11 mouse cellular contexts compared by ENCODE assay signal in the genomic region with DNA sequence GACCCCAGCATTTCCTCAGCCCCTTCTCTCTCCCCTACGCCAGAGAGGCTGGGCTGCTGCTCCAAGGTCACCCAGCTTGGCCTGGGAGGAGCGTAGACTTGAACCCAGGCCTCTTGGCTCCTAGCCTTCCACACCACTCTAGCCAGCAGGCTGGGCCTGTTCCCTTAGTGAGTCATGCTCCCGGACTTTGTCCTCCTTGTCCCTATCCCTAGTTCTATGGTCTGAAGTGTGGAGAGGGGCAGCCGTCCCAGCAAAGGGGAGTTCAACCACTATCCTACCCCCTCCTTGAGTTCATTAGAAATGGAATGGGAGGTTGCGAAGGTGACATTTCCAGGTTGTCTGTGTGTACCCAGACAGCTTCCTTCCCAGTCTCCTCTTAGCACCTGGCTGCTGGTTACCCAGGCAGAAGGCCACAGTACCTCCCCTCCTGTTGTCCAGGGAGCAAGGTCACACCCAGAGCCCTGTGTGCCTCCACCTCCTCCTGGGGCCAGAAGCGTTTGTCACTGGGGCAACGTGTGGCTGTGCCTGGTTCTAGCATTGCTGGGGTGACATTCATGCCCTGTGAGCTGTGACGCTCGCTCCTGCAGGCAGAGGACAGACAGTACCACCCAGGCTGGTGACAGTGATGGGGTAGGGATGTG. TPM values are rescaled to one million over a fixed set of nuclear protein-coding genes. Genes with fewer than 3 reads are reported as not detected.
DNase-seq lines count a peak whose midpoint lies in the region; ATAC-seq lines count a peak whose summit lies in the region.
"Had no signal": no experiment of that assay in that cellular context is flagged by ENCODE, and none has a peak within 500 bp of the region (broad histone marks: within the 10 kb centered on the region; RNA-seq: fewer than 3 reads in every experiment).

No protein-coding gene starts in this region.

- ATAC-seq in kidney, embryonic 16.5 days (ENCODE audit: low FRiP score, low TSS enrichment), result no peak
- ATAC-seq in embryonic facial prominence, embryonic 14.5 days (ENCODE audit: low read depth), result no peak
- no peak for ATAC-seq in hindbrain, embryonic 16.5 days
- ATAC-seq in limb, embryonic 15.5 days (ENCODE audit: insufficient number of reproducible peaks, low FRiP score, low TSS enrichment, low read depth), result no peak

- no peak overlapping the region for H3K4me3 ChIP-seq in kidney, embryonic 16.5 days (ENCODE audit: low read length)
- no peak overlapping the region for H3K4me3 ChIP-seq in embryonic facial prominence, embryonic 14.5 days (ENCODE audit: low read depth, low read length)
- no peak overlapping the region for H3K4me3 ChIP-seq in hindbrain, embryonic 16.5 days (ENCODE audit: low read length)
- H3K4me3 ChIP-seq in limb, embryonic 15.5 days, result no peak overlapping the region
- H3K4me3 ChIP-seq: erythroblast, embryonic 14.5 days; neural tube, embryonic 13.5 days had no signal

- no peak overlapping the region; the same call in 1 of the 2 replicates for H3K27ac ChIP-seq in kidney, embryonic 16.5 days (ENCODE audit: low read length)
- 0 out of 2 replicates have a peak overlapping the region, but pooled peaks have one; percentile 10 for H3K27ac ChIP-seq in embryonic facial prominence, embryonic 14.5 days (replicated peaks; ENCODE audit: low read depth, low read length)
- peak overlapping the region; percentile 17; the same call in 1 of the 2 replicates for H3K27ac ChIP-seq in hindbrain, embryonic 16.5 days (ENCODE audit: low read depth, low read length)
- H3K27ac ChIP-seq in limb, embryonic 15.5 days, result peak overlapping the region; percentile 22; the same call in 1 of the 2 replicates

- no peaks in the 10 kb centered on the region for H3K27me3 ChIP-seq in kidney, embryonic 16.5 days (ENCODE audit: insufficient read depth, low read length)
- no peaks in the 10 kb centered on the region for H3K27me3 ChIP-seq in embryonic facial prominence, embryonic 14.5 days (replicated peaks; ENCODE audit: control insufficient read depth, insufficient read depth, low read length)
- H3K27me3 ChIP-seq in hindbrain, embryonic 16.5 days (replicated peaks; ENCODE audit: control insufficient read depth, insufficient read depth, low read length), result no peaks in the 10 kb centered on the region
- H3K27me3 ChIP-seq in limb, embryonic 15.5 days, result no peaks in the 10 kb centered on the region
- H3K27me3 ChIP-seq: neural tube, embryonic 13.5 days had no signal

- peaks cover 81% of the 10 kb centered on the region for H3K4me1 ChIP-seq in kidney, embryonic 16.5 days (ENCODE audit: insufficient read depth, low read length)
- peaks cover 92% of the 10 kb centered on the region for H3K4me1 ChIP-seq in embryonic facial prominence, embryonic 14.5 days (ENCODE audit: control insufficient read depth, insufficient read depth, low read length)
- H3K4me1 ChIP-seq in hindbrain, embryonic 16.5 days (ENCODE audit: control insufficient read depth, insufficient read depth, low read depth, low read length), result peaks cover 81% of the 10 kb centered on the region
- H3K4me1 ChIP-seq in limb, embryonic 15.5 days, result peaks cover 98% of the 10 kb centered on the region

- WGBS in kidney, embryonic 16.5 days, result 54% methylated on average over 9 of the region's 9 CpGs
- WGBS in embryonic facial prominence, embryonic 14.5 days, result 66% methylated on average over 9 of the region's 9 CpGs
- 60% methylated on average over 9 of the region's 9 CpGs for WGBS in hindbrain, embryonic 16.5 days
- WGBS in limb, embryonic 15.5 days, result 70% methylated on average over 9 of the region's 9 CpGs

- H3K9ac ChIP-seq in kidney, embryonic 16.5 days (replicated peaks; ENCODE audit: low read length), result no peak overlapping the region
- H3K9ac ChIP-seq in embryonic facial prominence, embryonic 14.5 days (ENCODE audit: low read depth, low read length), result no peak overlapping the region
- H3K9ac ChIP-seq in hindbrain, embryonic 16.5 days (ENCODE audit: low read depth, low read length), result no peak overlapping the region; the same call in 1 of the 2 replicates
- H3K9ac ChIP-seq in limb, embryonic 15.5 days, result no peak overlapping the region

- peaks cover 4% of the 10 kb centered on the region; the same call in 1 of the 2 replicates for H3K36me3 ChIP-seq in kidney, embryonic 16.5 days (ENCODE audit: insufficient read depth, low read length)
- peaks cover 13% of the 10 kb centered on the region for H3K36me3 ChIP-seq in embryonic facial prominence, embryonic 14.5 days (ENCODE audit: control insufficient read depth, insufficient read depth, low read length)
- H3K36me3 ChIP-seq in hindbrain, embryonic 16.5 days (ENCODE audit: control insufficient read depth, insufficient read depth, low read length), result no peaks in the 10 kb centered on the region
- H3K36me3 ChIP-seq in limb, embryonic 15.5 days, result peaks cover 8% of the 10 kb centered on the region; the same call in 1 of the 2 replicates

- H3K4me2 ChIP-seq in kidney, embryonic 16.5 days (replicated peaks; ENCODE audit: low read depth, low read length), result no peak overlapping the region
- H3K4me2 ChIP-seq in embryonic facial prominence, embryonic 14.5 days (ENCODE audit: low read depth, low read length), result no peak overlapping the region
- H3K4me2 ChIP-seq in hindbrain, embryonic 16.5 days (ENCODE audit: low read length), result no peak overlapping the region
- H3K4me2 ChIP-seq in limb, embryonic 15.5 days, result no peak overlapping the region
- H3K4me2 ChIP-seq: neural tube, embryonic 13.5 days had no signal

- peak; percentile 67 for DNase-seq in kidney, adult 18-20 months
- DNase-seq in embryonic facial prominence, embryonic 14.5 days (ENCODE audit: low spot score), result no peak
- DNase-seq in frontal cortex, postnatal 25 days (ENCODE audit: low spot score in 2 of 2), result no peak
- no peak for DNase-seq in left cerebral cortex, adult 18-20 months (ENCODE audit: low spot score in 2 of 2)
- DNase-seq in frontal cortex, postnatal 10 days (ENCODE audit: low spot score in 2 of 2), result no peak
- DNase-seq: thymus, adult 2 months had no signal

- no peaks in the 10 kb centered on the region for H3K9me3 ChIP-seq in kidney, embryonic 16.5 days (ENCODE audit: low read length)
- H3K9me3 ChIP-seq in embryonic facial prominence, embryonic 14.5 days (ENCODE audit: control insufficient read depth, low read length), result no peaks in the 10 kb centered on the region
- no peaks in the 10 kb centered on the region for H3K9me3 ChIP-seq in hindbrain, embryonic 16.5 days (ENCODE audit: control insufficient read depth, low read length)
- H3K9me3 ChIP-seq in limb, embryonic 15.5 days, result no peaks in the 10 kb centered on the region
- H3K9me3 ChIP-seq: neural tube, embryonic 13.5 days had no signal

RNA-seq across cellular contexts. Expression of gene Ahdc1, which starts 39.3 kb away (rescaled TPM):
- 9.8 and 11.7 TPM in 2 replicates for polyA plus RNA-seq in kidney, embryonic 16.5 days (2015; fragmentation: Nextera tagmentation; extraction: Ambion mirVana)
- polyA plus RNA-seq in embryonic facial prominence, embryonic 14.5 days (2014; fragmentation: Nextera tagmentation; extraction: Ambion mirVana), result 11.0 and 11.7 TPM in 2 replicates
- 10.4 and 11.6 TPM in 2 replicates for polyA plus RNA-seq in hindbrain, embryonic 16.5 days (2015; fragmentation: Nextera tagmentation; extraction: Ambion mirVana)
- 10.7 and 13.2 TPM in 2 replicates for polyA plus RNA-seq in limb, embryonic 15.5 days (2015; fragmentation: Nextera tagmentation; extraction: Ambion mirVana)
- 100 to 1,000 TPM; 108 to 121 TPM for total RNA-seq in left cerebral cortex, adult 18-20 months (2021)
